Mouse (Mus musculus) limb, embryonic 13.5 days (tissue): Measurements from ENCODE around the gene Pdlim5. TPM values are rescaled to one million over a fixed set of nuclear protein-coding genes. Genes with fewer than 3 reads are reported as not detected.

Experiments
- ATAC-seq: fragments of 200-750 bp; cut with Nextera tagmentation; 2 replicates; pipeline ENCODE4 v1.8.0; 2017; ENCODE audit warnings: low read depth, moderate number of reproducible peaks, moderate TSS enrichment; ENCODE audit not compliant: low FRiP score
- H3K27ac ChIP-seq: fragments of 300-500 bp; sonication (generic); 2 replicates; pipeline ENCODE4 v1.5.1; 2015; ENCODE audit warnings: inconsistent platforms, mild to moderate bottlenecking, moderate library complexity
- H3K27me3 ChIP-seq: fragments of 300-500 bp; sonication (generic); 2 replicates; pipeline ENCODE4 v1.6.1; 2015; ENCODE audit warnings: mild to moderate bottlenecking, inconsistent platforms
- H3K36me3 ChIP-seq: fragments of 300-500 bp; sonication (generic); 2 replicates; pipeline ENCODE4 v1.6.1; 2015; ENCODE audit warnings: inconsistent platforms, mild to moderate bottlenecking, moderate library complexity
- H3K4me1 ChIP-seq: fragments of 300-500 bp; sonication (generic); 2 replicates; pipeline ENCODE4 v1.6.1; 2015; ENCODE audit warnings: inconsistent platforms
- H3K4me2 ChIP-seq: fragments of 300-500 bp; sonication (generic); replicated peaks from 2 replicates; pipeline ENCODE4 v1.6.1; 2015; ENCODE audit warnings: inconsistent platforms, mild to moderate bottlenecking, moderate library complexity
- H3K4me3 ChIP-seq: fragments of 300-500 bp; sonication (generic); 2 replicates; pipeline ENCODE4 v1.5.1; 2015; ENCODE audit warnings: moderate library complexity, mild to moderate bottlenecking, inconsistent platforms
- H3K9ac ChIP-seq: fragments of 300-500 bp; sonication (generic); 2 replicates; pipeline ENCODE4 v1.6.1; 2015; ENCODE audit warnings: mild to moderate bottlenecking, inconsistent platforms
- H3K9me3 ChIP-seq: fragments of 300-500 bp; sonication (generic); 2 replicates; pipeline ENCODE4 v1.6.1; 2016; ENCODE audit warnings: inconsistent platforms
- WGBS: fragments of 180-500 bp; shearing (Covaris S2); methylation state at CpG from one replicate; pipeline ENCODE4 v1.1.7; 2015; 5-methylcytosine and 5-hydroxymethylcytosine counted together
- polyA plus RNA-seq: library from polyadenylated mRNA; unstranded; fragments of >200 nt; fragmentation: Nextera tagmentation; extraction: Ambion mirVana; gene quantifications from 2 replicates; pipeline ENCODE4 v1.2.1, GENCODE M21; 2015

The Pdlim5 gene
- polyA plus RNA-seq, 1 experiment from 2014 or later, result 21.0 TPM

DNA sequence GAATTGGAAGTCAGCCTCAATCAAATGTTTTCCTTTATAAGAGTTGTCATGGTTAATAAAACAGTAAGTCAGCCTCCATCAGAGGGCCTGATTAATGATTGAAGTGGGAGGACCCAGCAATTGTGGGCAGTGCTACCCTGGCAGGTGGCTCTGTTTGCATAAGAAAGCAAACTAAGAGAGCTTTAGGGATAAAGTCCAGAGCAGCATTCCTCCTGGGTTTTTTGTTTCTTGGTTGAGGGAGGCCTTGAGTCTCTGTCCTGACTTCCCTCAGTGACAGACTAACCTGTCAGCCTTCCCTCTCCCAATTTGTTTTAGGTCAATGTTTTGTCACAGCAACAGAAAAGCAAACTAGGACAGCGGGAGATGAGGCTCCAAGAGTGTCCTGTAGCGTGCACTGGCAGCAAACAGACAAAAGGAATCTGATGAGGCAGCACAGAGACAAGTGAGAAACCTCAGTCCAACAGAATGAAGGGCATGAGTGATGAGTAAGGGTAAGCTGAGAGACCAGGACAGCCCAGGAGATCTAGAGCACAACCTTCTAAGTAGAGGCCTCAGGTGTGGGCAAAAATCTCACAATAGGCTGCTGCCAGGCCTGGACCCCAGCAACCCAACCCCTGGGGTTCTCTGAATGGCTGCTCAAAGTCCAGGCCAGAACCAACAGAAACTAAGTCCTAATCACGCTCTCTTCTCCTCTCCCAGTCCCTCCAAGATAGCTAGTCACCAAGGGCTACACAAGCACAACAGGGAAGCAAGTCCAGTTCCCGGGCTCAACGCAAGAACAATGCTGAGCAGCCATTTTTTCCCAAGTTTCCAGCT lies 46.5 kb downstream of the Pdlim5 start:
- Histone ChIP-seq H3K4me2 (no peak overlapping the region), H3K4me3 (no peak overlapping the region), H3K9me3 (0 out of 2 replicates have a peak, but pooled peaks cover 4% of the 10 kb centered on the region), H3K36me3 (no peaks in the 10 kb centered on the region), H3K4me1 (peaks cover 10% of the 10 kb centered on the region), H3K9ac (no peak overlapping the region), H3K27me3 (peaks cover 22% of the 10 kb centered on the region), H3K27ac (no peak overlapping the region)
- WGBS, result 92% methylated on average over 5 of the region's 5 CpGs
- no peak for ATAC-seq

DNA sequence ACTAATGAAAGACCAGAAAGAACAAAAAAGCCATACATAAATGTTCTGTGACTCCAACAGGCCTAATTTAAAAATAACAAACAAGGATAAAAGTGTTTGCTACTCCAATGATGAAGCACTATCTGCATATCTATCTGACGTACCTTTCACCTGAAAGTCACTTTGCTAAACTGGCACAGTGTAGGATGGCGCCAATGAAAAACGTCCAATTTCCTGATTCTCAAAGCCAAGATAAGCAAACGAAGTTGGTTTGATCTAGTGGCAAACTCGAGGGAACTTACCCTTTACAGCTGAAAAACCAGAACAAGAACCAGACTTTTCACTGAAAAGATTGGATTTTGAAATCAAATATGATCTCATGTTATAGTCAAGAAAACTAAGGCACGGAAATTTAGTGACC lies 49.2 kb downstream of the Pdlim5 start:
- Histone ChIP-seq H3K9me3 (0 out of 2 replicates have a peak, but pooled peaks cover 4% of the 10 kb centered on the region), H3K4me1 (peaks cover 10% of the 10 kb centered on the region), H3K36me3 (no peaks in the 10 kb centered on the region), H3K4me3 (no peak overlapping the region), H3K9ac (no peak overlapping the region), H3K4me2 (no peak overlapping the region), H3K27ac (no peak overlapping the region), H3K27me3 (peaks cover 16% of the 10 kb centered on the region)
- 68% methylated on average over 6 of the region's 6 CpGs for WGBS
- no peak for ATAC-seq

DNA sequence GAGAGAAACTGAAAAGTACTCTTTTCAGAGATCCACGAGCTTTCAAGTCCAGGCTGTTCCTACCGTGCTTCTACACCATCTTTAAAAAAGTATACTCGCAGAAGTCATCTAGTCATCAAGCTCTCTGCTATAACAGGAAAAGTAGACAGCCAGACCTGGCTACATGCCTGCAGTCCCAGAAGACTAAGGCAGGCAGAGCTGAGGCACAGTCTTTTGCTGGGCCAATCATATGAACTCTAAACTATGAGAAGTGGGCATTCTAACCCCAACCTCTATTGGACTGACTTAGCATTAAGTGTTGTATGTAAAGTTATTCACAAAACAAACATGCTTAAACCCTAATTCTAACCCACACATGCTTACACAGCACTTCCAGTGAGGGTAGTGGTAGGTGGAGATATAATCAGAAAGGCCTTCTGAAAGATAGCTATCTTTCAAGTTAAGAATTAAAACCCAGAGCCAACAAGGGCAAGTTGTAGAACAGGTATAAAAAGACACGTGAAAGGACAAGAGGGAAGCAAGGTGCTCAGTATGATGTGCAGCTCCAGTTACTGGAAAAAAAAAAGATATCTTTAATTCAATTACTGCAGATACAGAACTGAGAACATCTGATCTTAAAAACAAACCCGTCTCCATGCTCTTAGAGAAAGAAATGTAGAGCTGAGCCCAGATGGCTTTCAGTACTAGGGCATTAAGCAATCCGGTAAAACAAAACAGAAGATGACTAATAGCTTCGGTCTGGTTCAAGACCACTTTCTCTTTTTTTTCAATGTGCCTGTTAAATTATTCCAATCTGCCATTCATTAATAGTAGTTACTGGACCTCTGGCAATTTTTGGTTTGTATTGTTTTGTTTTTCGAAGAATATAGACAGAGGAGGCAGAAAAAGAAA lies 50.0 kb downstream of the Pdlim5 start:
- 59% methylated on average over 8 of the region's 8 CpGs for WGBS
- Histone ChIP-seq H3K9me3 (0 out of 2 replicates have a peak, but pooled peaks cover 4% of the 10 kb centered on the region), H3K27me3 (peaks cover 16% of the 10 kb centered on the region), H3K4me2 (no peak overlapping the region), H3K36me3 (no peaks in the 10 kb centered on the region), H3K4me1 (peaks cover 10% of the 10 kb centered on the region), H3K4me3 (no peak overlapping the region), H3K27ac (no peak overlapping the region), H3K9ac (no peak overlapping the region)
- ATAC-seq, result no peak

DNA sequence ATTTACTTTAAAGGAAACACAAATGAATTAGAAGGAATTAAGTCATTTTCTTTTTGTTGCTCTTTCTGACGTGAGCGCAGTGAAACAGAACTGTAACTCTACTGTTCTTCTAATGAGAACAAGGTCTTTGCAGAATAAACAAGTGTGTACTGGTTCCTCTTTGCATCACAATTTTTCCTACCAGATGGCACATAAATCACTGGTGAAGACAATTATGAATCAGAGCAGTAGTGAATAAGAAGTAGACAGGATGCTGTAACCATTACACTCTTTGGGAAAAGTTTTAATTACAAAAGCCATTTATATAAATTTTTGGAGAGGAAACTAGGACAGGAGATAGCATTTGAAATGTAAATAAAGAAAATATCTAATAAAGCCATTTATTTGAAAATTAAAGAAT lies 51.7 kb downstream of the Pdlim5 start:
- ATAC-seq, result no peak
- no peak overlapping the region for H3K9ac ChIP-seq
- no peaks in the 10 kb centered on the region for H3K36me3 ChIP-seq
- WGBS, result 74% methylated on average over 2 of the region's 2 CpGs
- 0 out of 2 replicates have a peak, but pooled peaks cover 4% of the 10 kb centered on the region for H3K9me3 ChIP-seq
- peaks cover 15% of the 10 kb centered on the region for H3K27me3 ChIP-seq
- H3K4me1 ChIP-seq, result peaks cover 6% of the 10 kb centered on the region; the same call in 1 of the 2 replicates
- no peak overlapping the region for H3K27ac ChIP-seq
- H3K4me3 ChIP-seq, result no peak overlapping the region
- no peak overlapping the region for H3K4me2 ChIP-seq

DNA sequence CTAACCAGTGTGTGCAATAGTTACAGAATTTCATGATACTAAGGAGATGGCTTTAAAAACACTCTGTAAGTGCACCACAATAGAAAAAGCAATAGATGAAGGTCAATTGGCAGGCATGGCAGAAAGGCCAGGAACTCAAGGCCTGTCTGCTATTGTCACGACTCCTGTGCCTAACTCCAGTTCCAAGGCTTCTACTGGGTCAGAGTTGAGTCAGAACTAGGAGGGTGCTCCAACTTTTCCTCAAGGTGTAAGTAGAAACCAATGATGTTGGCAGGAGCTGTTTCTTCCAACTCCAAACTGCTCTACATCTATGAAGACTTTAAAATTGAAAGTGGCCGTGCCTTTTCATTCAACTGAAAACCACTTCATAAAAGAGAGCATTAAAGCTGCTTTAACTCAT lies 54.8 kb downstream of the Pdlim5 start:
- ATAC-seq, result no peak

DNA sequence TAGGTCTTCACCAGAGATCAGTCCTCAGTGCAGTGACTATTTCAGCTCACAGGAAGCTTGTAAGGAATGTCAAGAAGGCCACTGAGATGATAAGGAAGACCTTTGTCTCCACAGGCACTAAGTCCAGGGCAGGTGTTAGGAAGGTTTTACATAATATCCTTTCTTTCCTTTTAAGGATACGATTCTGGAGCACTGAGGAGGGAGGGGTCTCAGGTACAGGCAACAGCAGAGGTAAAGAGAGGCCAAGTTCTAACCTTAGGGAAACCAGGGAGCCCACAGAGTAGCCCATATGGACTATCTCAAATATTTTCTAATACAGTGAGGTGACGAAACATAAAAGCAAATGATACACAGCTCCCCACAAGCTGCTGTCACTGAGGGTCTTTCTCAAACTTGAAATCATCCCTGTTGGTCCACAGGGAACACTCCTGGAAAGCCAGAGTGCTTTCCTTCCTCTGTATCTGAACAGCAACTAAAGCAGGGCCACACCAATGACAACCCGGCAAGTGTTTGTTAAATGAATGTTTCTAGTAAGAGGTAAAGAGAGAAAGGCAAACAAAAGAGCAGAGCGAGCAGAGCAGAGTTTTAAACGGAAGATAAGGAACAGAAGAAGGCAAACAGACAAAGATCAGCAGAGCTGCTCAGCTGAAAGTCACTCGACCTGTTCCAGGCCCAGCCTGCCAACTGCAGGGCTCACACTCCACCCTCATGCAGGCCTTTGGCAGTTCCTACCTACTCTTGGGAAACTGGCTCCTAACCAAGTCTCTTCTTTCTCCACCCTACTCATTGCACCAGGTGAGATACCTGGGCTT lies 55.9 kb downstream of the Pdlim5 start:
- Histone ChIP-seq H3K27ac (no peak overlapping the region), H3K36me3 (no peaks in the 10 kb centered on the region), H3K27me3 (peaks cover 13% of the 10 kb centered on the region; the same call in 1 of the 2 replicates), H3K9me3 (no peaks in the 10 kb centered on the region), H3K4me1 (no peaks in the 10 kb centered on the region), H3K9ac (no peak overlapping the region), H3K4me2 (no peak overlapping the region), H3K4me3 (no peak overlapping the region)
- 75% methylated on average over 6 of the region's 6 CpGs for WGBS
- ATAC-seq, result no peak

More for the DNA sequence above, 54.8 kb downstream of the Pdlim5 start:
- peaks cover 13% of the 10 kb centered on the region; the same call in 1 of the 2 replicates for H3K27me3 ChIP-seq
- H3K4me1 ChIP-seq, result peaks cover 6% of the 10 kb centered on the region; the same call in 1 of the 2 replicates
- H3K4me2 ChIP-seq, result no peak overlapping the region
- no peak overlapping the region for H3K9ac ChIP-seq
- H3K36me3 ChIP-seq, result no peaks in the 10 kb centered on the region
- H3K27ac ChIP-seq, result no peak overlapping the region
- no peak overlapping the region for H3K4me3 ChIP-seq
- no peaks in the 10 kb centered on the region for H3K9me3 ChIP-seq
- WGBS, result 69% methylated on average over 2 of the region's 2 CpGs

DNA sequence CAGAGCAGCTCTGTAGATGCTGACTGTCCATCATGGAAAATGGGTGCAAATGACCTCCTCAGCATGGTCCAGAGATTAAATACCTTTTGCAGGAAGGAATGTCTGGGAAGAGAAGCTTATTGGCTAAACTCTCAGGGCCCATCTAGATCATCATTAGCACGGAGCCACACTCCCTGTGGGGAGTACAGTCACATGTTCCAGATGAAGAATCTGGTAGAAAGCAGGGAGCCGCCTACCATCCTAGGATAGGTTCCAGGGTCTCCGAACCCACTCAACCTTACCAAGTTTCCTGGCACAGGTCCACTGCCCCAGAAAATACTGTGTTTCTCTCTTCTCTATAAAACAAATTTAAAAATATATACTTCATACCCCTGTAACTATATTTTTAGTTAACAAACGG lies 57.4 kb downstream of the Pdlim5 start:
- Histone ChIP-seq H3K4me3 (no peak overlapping the region), H3K4me1 (no peaks in the 10 kb centered on the region), H3K36me3 (no peaks in the 10 kb centered on the region), H3K27ac (no peak overlapping the region), H3K27me3 (peaks cover 13% of the 10 kb centered on the region; the same call in 1 of the 2 replicates), H3K9ac (no peak overlapping the region), H3K9me3 (no peaks in the 10 kb centered on the region), H3K4me2 (no peak overlapping the region)
- no peak for ATAC-seq
- WGBS, result 72% methylated on average over 4 of the region's 4 CpGs

DNA sequence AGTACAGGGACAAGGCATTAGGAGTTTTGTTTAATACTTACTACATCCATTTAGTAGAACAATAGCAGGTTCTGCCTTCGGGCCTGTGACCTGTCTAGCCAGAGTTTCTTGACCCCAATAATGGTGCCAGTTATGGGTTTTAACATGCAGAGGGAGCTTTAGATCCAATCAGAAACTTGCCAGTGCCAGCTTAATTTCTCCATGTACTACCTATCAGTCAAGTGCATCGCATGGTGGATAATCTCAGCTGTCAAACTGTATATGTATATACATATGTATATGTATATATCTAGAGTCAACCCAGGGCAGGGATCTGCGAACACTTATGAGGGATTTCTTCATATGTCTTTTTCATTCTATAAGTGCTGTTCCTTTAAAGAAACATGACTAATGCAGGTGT lies 61.0 kb downstream of the Pdlim5 start:
- Histone ChIP-seq H3K36me3 (no peaks in the 10 kb centered on the region), H3K9me3 (no peaks in the 10 kb centered on the region), H3K4me1 (no peaks in the 10 kb centered on the region), H3K4me3 (no peak overlapping the region), H3K27ac (no peak overlapping the region), H3K27me3 (peaks cover 13% of the 10 kb centered on the region; the same call in 1 of the 2 replicates), H3K4me2 (no peak overlapping the region), H3K9ac (no peak overlapping the region)
- ATAC-seq, result no peak
- WGBS, result 96% methylated on average over 3 of the region's 3 CpGs

DNA sequence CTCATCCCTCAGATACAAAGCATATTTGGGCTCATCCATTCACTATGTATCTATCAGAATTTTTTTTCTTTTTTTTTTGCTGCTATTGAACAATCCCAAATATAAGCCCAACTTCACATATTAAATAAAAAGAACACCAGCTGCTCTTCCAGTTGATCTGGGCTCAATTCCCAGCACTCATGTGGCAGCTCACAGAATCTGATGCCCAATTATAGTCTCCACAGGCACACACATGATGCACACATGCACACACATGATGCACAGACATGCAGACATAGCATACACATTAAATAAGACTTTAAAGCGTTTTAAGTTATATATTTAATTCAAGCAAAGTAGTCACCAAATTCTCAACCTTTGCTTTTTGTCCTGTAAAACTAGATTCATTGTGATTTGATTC lies 62.0 kb downstream of the Pdlim5 start:
- Histone ChIP-seq H3K4me2 (no peak overlapping the region), H3K27ac (no peak overlapping the region), H3K9me3 (no peaks in the 10 kb centered on the region), H3K9ac (no peak overlapping the region), H3K36me3 (no peaks in the 10 kb centered on the region), H3K4me1 (no peaks in the 10 kb centered on the region), H3K4me3 (no peak overlapping the region), H3K27me3 (peaks cover 6% of the 10 kb centered on the region; the same call in 1 of the 2 replicates)
- ATAC-seq, result no peak
- WGBS, result 94% methylated on average over 1 of the region's 1 CpGs

DNA sequence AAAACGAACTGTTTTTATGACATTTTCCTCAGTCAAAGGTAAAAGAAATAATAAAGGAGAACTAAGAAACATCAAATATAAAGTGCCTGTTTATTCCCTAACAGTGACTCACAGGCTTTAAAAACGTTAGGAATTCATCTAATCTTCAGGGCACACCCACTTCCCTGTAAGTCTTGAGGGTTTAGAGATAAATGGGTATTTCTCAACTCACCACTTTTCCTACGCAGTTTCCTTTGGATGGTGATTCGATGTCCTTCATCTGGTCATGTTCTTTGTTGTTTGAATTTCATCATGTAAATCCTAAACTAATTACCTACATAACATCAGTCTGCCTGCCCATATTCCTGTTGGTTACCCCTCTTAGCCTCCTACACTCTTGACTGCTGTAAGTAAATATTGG lies 62.8 kb downstream of the Pdlim5 start:
- Histone ChIP-seq H3K4me2 (no peak overlapping the region), H3K36me3 (no peaks in the 10 kb centered on the region), H3K4me1 (no peaks in the 10 kb centered on the region), H3K9me3 (no peaks in the 10 kb centered on the region), H3K4me3 (no peak overlapping the region), H3K9ac (no peak overlapping the region), H3K27ac (no peak overlapping the region), H3K27me3 (peaks cover 2% of the 10 kb centered on the region; the same call in 1 of the 2 replicates)
- WGBS, result 65% methylated on average over 4 of the region's 4 CpGs
- ATAC-seq, result no peak

DNA sequence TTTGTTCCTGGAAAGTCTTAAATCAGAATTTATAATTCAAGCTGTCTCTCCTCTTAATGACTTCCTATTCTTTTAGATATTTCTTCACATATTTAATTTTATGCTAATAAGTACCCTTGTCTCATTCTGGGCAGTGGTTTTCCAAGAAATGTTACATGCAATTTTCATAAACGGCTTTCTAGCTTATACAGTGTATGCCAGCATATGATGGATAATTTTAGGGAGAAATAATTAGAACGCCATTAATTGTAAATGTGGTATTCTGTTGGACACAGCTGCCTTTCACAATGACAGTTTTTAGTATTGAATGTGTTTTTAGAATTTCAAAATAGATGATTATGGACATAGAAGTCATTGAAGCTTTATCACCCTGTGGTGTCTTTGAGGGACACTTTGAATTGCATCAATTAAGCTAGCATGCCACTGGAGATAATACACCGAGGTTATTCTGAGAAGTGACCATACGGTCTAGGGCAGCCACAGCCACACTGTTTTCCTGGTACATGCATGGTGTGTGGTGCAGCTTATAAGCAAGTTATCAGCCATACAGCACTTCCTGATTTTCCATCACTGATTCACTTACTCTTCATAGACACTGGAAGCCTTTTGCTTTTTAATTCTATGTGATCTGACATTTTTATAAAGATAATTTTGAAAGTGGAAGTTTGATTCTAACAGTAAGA lies 63.5 kb downstream of the Pdlim5 start:
- no peaks in the 10 kb centered on the region for H3K36me3 ChIP-seq
- no peaks in the 10 kb centered on the region for H3K4me1 ChIP-seq
- WGBS, result 86% methylated on average over 4 of the region's 4 CpGs
- no peak overlapping the region for H3K9ac ChIP-seq
- H3K27me3 ChIP-seq, result no peaks in the 10 kb centered on the region
- ATAC-seq, result no peak
- no peak overlapping the region for H3K4me3 ChIP-seq
- H3K4me2 ChIP-seq, result no peak overlapping the region
- H3K9me3 ChIP-seq, result no peaks in the 10 kb centered on the region
- H3K27ac ChIP-seq, result no peak overlapping the region
